Mouse (Mus musculus): Measurements from ENCODE around the gene Atg101.

Gene Atg101

DNA sequence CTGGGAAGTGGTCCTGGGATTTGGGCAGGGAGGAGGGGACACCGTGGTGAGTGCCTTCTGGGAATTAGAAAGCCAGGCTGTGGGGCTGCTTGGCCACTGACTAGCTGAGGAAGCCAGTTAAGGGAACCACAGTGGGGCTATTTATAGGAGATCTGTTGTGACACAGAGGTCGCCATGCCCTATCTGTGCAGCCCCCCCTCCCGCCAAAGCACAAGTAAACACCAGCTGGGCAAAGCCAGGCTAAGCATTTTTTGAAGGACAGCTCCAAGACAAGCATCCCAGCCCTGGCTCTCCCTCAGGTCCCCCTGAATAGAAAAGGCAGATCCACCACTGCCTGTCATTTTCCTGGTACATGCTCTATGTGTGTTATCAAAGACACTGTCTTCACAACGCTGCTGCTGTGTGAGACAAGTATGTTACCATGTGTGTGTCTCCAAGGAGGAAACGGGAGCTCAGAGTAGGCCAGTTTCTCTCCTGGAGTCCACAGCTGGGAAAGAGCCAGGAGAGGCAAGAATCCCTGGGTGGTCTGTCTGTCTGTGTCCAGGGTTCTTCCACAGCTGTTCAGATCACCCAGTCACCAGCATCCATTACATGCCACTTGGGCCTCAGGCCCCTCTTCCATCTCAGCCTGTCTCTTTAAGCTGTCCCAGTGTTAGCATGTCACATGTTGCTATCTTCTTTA, 35.9 kb upstream of the Atg101 start:
- peak; percentile 39 for DNase-seq (ENCODE audit: low read depth, low spot score)
- H3K36me3 ChIP-seq (ENCODE audit: control insufficient read depth, insufficient read depth, low read length, poor library complexity, severe bottlenecking) = no peaks in the 10 kb centered on the region
- H3K27me3 ChIP-seq (ENCODE audit: control insufficient read depth, insufficient read depth, low read length, poor library complexity, severe bottlenecking) = no peaks in the 10 kb centered on the region

- DNase-seq (ENCODE audit: low read depth, low spot score) = peak; percentile 41
- Histone ChIP-seq H3K36me3 (ENCODE audit: control insufficient read depth, insufficient read depth, low read length, poor library complexity, severe bottlenecking) (no peaks in the 10 kb centered on the region), H3K27me3 (ENCODE audit: control insufficient read depth, insufficient read depth, low read length, poor library complexity, severe bottlenecking) (no peaks in the 10 kb centered on the region)
Observed at GRCm38 (mm10) chr15:101250220-101250800, 33.8 kb upstream of the Atg101 start.

DNA sequence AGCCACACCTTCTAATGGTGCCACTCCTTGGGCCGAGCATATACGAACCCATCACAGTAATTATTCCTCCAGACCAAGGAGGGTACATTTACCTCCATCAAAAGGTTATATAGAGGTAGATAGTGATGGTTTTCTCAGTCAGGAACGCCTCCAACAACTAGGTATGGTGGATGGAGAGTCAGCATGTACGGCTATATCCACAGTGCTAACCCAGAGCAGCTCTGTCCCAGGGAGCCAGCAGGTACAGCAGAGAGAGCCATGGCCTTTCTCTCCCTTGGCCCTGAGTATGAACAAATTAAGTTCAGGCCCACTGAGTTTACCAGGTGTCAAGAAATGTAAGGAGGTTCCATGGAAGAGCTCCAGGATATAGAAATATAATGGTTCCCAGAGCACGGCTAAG, 32.1 kb upstream of the Atg101 start:
- DNase-seq (ENCODE audit: low read depth, low spot score) = no peak
- Histone ChIP-seq H3K27me3 (ENCODE audit: control insufficient read depth, insufficient read depth, low read length, poor library complexity, severe bottlenecking) (no peaks in the 10 kb centered on the region), H3K36me3 (ENCODE audit: control insufficient read depth, insufficient read depth, low read length, poor library complexity, severe bottlenecking) (no peaks in the 10 kb centered on the region)

GRCm38 (mm10) chr15:101252614-101253013, 31.5 kb upstream of the Atg101 start:
- Histone ChIP-seq H3K27me3 (ENCODE audit: control insufficient read depth, insufficient read depth, low read length, poor library complexity, severe bottlenecking) (no peaks in the 10 kb centered on the region), H3K36me3 (ENCODE audit: control insufficient read depth, insufficient read depth, low read length, poor library complexity, severe bottlenecking) (no peaks in the 10 kb centered on the region)
- DNase-seq (ENCODE audit: low read depth, low spot score) = peak; percentile 89

GRCm38 (mm10) chr15:101253563-101253885, 30.5 kb upstream of the Atg101 start:
- H3K36me3 ChIP-seq (ENCODE audit: control insufficient read depth, insufficient read depth, low read length, poor library complexity, severe bottlenecking) = no peaks in the 10 kb centered on the region
- H3K27me3 ChIP-seq (ENCODE audit: control insufficient read depth, insufficient read depth, low read length, poor library complexity, severe bottlenecking) = no peaks in the 10 kb centered on the region
- DNase-seq (ENCODE audit: low read depth, low spot score) = no peak

DNA sequence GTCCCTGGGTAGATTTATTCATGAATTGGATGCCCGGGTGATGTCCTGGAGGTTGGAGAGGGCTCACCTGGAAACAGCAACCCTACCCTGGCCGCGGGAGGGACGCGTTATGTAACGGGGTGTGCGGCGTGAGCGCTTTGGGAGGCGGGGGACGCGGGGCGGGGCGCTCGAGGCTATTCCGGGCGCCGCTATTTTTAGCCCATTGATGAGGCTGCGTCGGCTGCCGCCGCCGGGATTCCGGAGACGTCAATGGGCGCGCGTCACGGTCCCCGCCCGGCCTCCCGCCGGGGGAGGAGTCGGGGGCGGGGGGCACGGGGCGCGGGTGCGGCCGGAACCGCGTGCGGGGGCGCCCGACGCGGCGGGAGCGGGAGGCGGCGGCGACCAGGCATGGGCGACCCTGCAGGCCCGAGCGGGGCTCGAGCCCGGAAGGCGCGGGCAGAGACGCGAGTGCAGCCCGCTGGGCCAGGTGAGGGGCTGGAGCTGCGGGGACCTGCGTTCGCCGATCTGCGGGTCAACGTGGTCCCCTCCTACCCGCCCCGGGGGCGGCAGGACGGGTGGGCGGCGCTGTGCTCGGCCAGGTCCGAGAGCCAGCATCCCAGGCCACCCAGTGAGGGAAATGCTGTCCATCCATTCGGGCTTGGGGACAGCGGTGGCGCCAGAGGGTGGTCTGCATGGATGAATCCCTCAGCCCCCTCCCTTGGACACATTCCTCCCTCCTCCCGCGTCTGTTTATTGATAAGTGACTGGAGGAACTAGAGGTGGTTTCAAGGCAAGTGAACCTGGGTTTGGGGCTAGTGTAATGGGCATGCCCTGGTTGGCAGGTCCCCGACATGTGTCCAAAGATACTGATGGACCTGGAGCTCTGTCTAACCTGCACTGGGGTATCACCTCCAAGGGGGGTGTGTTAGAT, 29.9 kb upstream of the Atg101 start, which contains the start of gene Nr4a1:
Nr4a1 (plus strand) TSS at position 384 of the 910 bp plus-strand sequence.
- no peaks in the 10 kb centered on the region for H3K36me3 ChIP-seq (ENCODE audit: control insufficient read depth, insufficient read depth, low read length, poor library complexity, severe bottlenecking)
- peak; percentile 94 for DNase-seq (ENCODE audit: low read depth, low spot score)
- H3K27me3 ChIP-seq (ENCODE audit: control insufficient read depth, insufficient read depth, low read length, poor library complexity, severe bottlenecking) = no peaks in the 10 kb centered on the region

GRCm38 (mm10) chr15:101255842-101256462, 28.1 kb upstream of the Atg101 start:
- peak; percentile 83 for DNase-seq (ENCODE audit: low read depth, low spot score)
- Histone ChIP-seq H3K36me3 (ENCODE audit: control insufficient read depth, insufficient read depth, low read length, poor library complexity, severe bottlenecking) (no peaks in the 10 kb centered on the region), H3K27me3 (ENCODE audit: control insufficient read depth, insufficient read depth, low read length, poor library complexity, severe bottlenecking) (no peaks in the 10 kb centered on the region)

- Histone ChIP-seq H3K36me3 (ENCODE audit: control insufficient read depth, insufficient read depth, low read length, poor library complexity, severe bottlenecking) (no peaks in the 10 kb centered on the region), H3K27me3 (ENCODE audit: control insufficient read depth, insufficient read depth, low read length, poor library complexity, severe bottlenecking) (no peaks in the 10 kb centered on the region)
- peak; percentile 87 for DNase-seq (ENCODE audit: low read depth, low spot score)
Observed at GRCm38 (mm10) chr15:101256463-101257206, 27.4 kb upstream of the Atg101 start.

DNA sequence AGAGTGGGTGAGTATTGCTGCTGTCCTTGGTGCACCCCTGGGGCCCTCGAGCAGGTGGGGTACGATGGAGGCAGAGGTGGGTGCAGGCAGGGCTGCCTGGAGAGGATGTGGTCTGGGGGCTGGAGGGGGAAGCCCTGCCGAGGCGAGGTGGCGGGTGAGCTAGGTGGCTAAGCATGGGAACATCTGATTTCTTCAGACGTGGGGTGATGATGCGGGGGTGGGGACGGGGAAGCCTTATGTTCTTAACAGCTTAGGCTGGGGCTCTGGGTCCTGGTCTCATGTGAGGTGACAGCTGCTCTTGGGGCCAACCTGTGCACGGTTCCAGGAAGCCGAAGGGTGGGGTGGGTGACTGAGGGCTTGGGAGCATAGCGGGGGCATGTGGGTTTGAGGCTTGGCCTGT, 25.7 kb upstream of the Atg101 start:
- H3K36me3 ChIP-seq (ENCODE audit: control insufficient read depth, insufficient read depth, low read length, poor library complexity, severe bottlenecking) = no peaks in the 10 kb centered on the region
- H3K27me3 ChIP-seq (ENCODE audit: control insufficient read depth, insufficient read depth, low read length, poor library complexity, severe bottlenecking) = no peaks in the 10 kb centered on the region
- DNase-seq (ENCODE audit: low read depth, low spot score) = peak; percentile 89

- DNase-seq (ENCODE audit: low read depth, low spot score) = no peak
- H3K36me3 ChIP-seq (ENCODE audit: control insufficient read depth, insufficient read depth, low read length, poor library complexity, severe bottlenecking) = no peaks in the 10 kb centered on the region
- H3K27me3 ChIP-seq (ENCODE audit: control insufficient read depth, insufficient read depth, low read length, poor library complexity, severe bottlenecking) = no peaks in the 10 kb centered on the region
Observed at GRCm38 (mm10) chr15:101259922-101260321, 24.1 kb upstream of the Atg101 start.

DNA sequence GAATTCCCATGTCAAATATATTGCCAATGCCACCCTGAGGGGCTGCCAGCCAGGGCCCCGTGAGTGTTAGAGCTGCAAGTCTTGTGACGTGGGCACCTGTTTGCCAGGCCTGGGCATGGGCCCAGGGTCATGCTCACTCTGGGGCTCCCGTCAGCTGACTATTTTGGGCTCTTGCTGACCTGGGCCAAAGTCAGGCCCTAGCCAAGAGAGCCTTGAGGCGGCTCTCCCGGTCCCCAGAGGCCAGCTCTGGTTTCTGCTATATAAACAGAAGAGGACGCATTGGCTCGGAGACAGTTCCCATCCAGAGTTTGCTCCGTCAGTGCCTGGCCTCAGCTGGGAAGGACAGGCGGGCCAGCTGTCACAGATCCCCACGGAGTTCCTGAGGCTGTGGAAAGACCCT, 23.7 kb upstream of the Atg101 start:
- Histone ChIP-seq H3K36me3 (ENCODE audit: control insufficient read depth, insufficient read depth, low read length, poor library complexity, severe bottlenecking) (no peaks in the 10 kb centered on the region), H3K27me3 (ENCODE audit: control insufficient read depth, insufficient read depth, low read length, poor library complexity, severe bottlenecking) (no peaks in the 10 kb centered on the region)
- no peak for DNase-seq (ENCODE audit: low read depth, low spot score)

GRCm38 (mm10) chr15:101260874-101261622, 23.0 kb upstream of the Atg101 start:
- no peak for DNase-seq (ENCODE audit: low read depth, low spot score)
- H3K36me3 ChIP-seq (ENCODE audit: control insufficient read depth, insufficient read depth, low read length, poor library complexity, severe bottlenecking) = no peaks in the 10 kb centered on the region
- H3K27me3 ChIP-seq (ENCODE audit: control insufficient read depth, insufficient read depth, low read length, poor library complexity, severe bottlenecking) = no peaks in the 10 kb centered on the region

DNA sequence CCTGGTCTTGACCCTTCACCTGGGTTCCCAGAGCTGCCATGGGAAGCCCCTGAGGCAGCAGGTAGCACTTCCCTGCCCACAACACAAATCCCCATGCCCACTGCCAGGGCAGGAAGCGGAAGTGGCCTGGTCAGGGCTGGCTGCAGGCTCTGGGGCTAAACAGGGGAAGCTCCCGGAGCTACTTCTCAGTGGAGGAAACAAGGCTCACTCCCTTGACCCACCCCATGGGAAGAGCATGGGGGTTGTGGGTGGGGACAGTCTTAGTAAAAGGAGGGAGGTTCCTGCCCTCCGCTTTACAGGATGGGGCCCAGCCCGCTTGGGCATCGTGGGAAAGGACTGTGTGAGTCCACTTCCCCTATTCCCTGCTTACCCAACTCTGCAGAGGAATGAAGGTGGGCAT, 21.6 kb upstream of the Atg101 start:
- Histone ChIP-seq H3K36me3 (ENCODE audit: control insufficient read depth, insufficient read depth, low read length, poor library complexity, severe bottlenecking) (no peaks in the 10 kb centered on the region), H3K27me3 (ENCODE audit: control insufficient read depth, insufficient read depth, low read length, poor library complexity, severe bottlenecking) (no peaks in the 10 kb centered on the region)
- peak; percentile 65 for DNase-seq (ENCODE audit: low read depth, low spot score)
